Mouse (Mus musculus) liver (tissue): ENCODE data around the gene Nmt1.

ENCODE experiments used
- DNase-seq: peaks from one replicate; pipeline ENCODE4 v3.0.0-alpha.2; 2020; ENCODE audit warnings: mixed read lengths

Nmt1 gene

GRCm38 (mm10) chr11:103049611-103050010, 21.6 kb downstream of the Nmt1 start:
- DNase-seq: no peak

GRCm38 (mm10) chr11:103050153-103050552, 22.2 kb downstream of the Nmt1 start:
- DNase-seq: no peak

DNA sequence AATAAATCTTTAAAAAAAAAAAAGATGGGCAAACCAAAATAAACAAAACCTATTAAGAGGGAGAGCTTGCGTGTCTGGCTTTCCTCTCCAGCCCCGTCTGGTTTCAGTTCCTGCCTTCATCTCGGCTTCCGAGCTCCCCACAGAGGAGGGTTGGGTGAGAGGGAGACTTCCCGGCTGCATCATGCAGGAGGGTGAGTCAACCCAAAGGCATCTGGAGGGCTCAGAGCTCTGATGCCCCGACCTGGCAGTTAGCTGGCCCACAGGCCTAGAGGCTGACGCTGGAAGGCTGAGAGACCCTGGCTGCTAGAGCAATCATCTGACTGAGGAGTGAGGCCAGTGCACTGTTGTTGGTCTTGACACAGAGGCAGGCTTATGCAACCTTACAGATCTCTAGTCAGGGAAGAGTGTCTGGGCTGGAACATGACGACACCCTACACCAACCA, 23.3 kb downstream of the Nmt1 start:
- no peak for DNase-seq

GRCm38 (mm10) chr11:103052078-103052477, 24.1 kb downstream of the Nmt1 start:
- no peak for DNase-seq

DNA sequence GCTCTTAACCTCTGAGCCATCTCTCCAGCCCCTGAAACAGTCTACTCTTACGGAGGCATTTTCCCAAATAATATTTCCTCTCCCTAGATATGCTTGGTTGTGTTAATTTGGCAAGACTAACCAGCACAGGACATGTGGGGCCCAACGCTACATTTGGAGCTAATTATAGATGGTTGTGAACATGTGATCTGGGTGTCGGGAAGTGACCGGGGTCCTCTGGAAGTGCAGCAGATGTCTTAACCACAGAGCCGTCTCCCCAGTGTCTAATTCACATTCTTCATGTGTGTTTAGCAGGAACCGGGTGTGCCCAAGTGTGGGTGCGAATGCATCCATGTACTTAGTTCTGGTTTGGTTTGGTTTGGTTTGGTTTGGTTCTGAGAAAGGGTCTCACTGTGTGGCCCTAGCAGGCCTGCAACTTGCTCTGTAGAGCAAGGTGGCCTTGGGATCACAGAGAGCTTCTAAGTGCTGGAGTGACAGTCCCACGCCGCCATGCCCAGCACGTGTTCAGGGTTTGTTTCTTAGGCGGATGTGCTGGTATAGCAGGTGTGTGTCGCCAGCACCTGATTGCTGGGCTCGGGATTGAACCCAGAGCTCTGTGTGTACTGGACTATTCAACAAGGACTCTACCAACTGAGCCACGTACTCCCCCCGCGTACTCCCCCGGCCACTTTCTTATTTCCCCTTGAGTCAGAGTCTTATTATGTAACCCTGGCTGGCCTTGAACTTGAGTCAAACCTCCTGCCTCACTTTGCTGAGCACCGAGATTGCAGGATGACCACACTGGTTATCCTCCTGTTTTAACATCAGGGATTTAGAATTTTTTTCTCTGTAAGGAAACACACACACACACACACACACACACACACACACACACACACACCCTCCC, 25.4 kb downstream of the Nmt1 start:
- DNase-seq: no peak

- peak; percentile 71 for DNase-seq
Observed at GRCm38 (mm10) chr11:103054798-103055197, 26.8 kb downstream of the Nmt1 start.

- DNase-seq: no peak
Observed at GRCm38 (mm10) chr11:103056636-103057035, 28.6 kb downstream of the Nmt1 start.

DNA sequence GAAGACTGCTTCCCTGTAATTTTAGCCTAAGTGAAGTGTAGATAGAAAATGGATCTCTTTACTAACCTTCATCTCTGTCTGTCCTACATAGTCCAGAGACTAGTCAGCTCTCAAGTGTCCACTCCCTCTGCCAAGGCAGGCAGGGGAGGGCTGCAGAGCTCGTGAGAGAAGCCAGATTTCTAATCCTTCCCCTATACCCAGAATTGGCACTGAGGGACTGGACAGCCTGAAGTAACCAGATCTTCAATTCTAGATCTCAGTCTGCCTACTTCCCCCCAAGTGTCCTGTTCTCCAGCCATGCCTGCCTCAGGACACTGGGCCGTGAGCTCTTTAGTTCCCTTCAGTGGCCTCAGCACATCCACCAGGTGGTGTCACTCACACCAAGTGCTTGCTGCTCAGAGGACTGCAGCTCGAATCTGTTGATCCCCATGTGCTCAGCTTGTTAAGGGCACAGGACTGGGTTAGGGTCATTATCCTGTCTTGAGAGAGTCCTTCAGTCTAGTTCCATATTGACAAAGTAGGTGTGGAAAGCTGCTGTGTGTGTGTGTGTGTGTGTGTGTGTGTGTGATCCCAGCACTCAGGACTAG, 30.6 kb downstream of the Nmt1 start:
- DNase-seq: no peak

DNA sequence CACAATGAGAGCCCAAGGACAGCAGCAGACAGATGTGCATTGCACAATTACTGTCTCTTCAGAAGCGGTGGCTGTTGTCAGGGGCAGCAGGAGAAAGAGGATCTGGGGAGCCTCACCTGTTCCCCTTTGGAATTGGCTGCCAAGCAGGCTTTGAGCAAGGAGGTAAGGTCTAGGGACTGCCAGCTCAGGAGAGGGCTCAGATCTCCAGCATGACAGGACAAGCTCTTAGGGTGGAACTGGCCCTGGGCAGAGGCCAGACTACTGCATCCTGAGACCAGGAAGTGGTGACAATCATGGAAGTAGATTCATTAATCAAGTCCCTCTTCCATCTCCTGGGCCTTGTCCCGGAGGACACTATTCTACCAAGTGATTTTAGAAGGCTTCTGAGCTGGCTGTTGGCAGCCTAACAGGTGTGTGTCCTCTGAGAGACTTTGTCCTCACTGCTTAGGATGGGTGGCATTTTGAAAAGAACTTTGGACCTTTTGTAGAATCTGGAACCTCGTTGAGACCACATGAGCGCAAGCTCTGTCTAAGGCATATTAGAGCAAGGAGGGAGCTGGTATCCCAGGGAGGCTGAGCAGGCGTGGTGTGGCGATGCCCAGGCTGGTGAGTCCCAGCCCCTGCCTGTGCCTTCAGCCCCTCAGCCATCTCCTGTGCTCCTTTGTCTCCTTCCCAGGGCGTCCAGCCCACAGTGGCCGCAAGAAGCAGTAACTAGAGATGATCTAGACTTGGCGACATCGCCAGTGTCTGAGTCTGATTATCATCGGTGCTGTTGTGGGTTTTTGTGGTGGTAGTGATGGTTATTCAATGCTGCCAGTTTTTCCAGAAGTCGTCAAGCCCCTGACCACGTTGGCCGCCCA, 38.4 kb downstream of the Nmt1 start:
- no peak for DNase-seq

GRCm38 (mm10) chr11:103067051-103067361, 39.0 kb downstream of the Nmt1 start:
- no peak for DNase-seq

DNA sequence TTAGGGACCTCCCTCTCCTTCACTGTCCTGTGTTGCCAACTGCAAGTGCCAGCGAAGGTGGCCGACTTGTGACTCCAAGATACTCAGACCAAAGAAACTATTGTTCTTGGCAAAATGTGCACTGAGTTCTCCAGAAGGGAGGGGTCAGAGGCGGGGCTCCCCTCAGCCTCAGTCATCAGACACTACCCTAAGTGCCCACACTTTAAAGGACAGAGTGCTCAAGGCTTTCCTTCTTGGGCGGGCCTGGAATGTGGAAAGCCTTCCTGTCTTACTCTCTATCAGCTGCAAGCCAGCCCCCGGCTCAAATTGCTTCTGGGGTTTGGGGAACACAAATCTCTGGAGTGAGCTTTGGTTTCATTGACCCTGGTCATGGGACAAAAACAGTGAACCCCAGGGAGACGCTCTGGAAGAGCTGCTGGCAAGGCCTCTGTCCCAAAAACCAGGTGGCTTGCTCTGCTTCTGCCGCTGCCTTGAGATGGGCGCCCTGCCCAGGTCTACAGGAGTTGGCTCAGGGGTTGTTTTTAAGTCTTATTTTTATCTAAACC, 39.5 kb downstream of the Nmt1 start:
- DNase-seq: no peak

DNA sequence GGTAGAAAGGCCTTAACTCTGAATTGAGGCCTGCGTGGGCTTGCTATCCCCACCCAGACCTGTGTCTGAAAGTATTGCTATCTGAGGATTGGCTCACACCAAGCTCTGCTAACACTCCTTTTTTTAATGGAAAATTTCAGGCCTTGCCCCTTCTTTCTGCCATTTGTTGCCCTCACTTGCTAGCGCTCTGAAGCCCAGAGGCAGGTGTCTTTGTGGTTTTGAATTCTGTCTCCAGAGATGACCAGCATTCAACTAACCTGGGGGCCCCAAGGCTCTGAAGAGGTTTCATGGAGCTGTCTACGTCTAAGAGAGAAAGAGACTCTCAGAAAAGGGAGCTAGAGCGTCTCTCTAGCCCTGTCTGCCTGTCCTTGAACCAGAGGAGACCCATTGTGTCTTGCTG, 40.3 kb downstream of the Nmt1 start:
- no peak for DNase-seq

GRCm38 (mm10) chr11:103068884-103069283, 40.9 kb downstream of the Nmt1 start:
- DNase-seq: no peak

DNA sequence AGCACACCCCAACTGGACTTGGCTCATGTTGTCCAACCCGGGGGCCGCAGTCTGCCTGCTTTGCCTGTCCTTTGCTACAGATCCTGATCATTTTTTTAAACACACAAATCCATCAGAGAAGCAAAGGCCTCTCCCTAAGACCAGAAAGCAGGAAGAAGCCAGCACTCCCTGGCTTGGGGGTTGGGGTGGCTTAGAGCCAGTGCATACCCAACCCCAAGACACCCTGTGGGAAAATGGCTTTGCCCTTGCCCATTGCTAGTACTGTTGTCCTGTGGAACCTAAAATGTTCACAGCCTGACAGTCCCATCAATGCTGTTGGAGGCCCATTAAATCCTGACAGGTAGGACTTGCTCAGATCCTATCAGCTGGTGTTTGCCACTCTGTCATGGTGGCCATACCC, 41.7 kb downstream of the Nmt1 start:
- no peak for DNase-seq

GRCm38 (mm10) chr11:103070322-103070880, 42.4 kb downstream of the Nmt1 start:
- DNase-seq: no peak

DNA sequence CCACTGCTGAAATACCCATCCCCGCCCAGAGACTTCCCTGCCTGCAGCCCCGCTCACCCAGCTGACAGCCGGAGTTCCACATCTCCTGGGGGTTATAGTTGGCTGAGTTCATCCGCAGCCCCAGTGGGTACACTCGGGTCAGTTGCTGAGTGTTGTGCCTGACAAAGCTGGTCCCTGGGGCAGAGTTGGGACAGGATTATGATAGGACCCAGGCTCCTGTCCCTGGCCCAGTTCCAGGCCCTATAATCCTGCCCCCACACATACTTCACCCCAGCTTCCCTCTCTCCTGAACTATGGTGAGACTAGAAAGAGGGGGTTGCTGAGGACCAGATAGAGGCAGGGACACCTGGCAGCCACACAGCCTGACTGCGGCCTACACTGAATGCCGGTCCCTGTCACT, 45.7 kb downstream of the Nmt1 start:
- no peak for DNase-seq

DNA sequence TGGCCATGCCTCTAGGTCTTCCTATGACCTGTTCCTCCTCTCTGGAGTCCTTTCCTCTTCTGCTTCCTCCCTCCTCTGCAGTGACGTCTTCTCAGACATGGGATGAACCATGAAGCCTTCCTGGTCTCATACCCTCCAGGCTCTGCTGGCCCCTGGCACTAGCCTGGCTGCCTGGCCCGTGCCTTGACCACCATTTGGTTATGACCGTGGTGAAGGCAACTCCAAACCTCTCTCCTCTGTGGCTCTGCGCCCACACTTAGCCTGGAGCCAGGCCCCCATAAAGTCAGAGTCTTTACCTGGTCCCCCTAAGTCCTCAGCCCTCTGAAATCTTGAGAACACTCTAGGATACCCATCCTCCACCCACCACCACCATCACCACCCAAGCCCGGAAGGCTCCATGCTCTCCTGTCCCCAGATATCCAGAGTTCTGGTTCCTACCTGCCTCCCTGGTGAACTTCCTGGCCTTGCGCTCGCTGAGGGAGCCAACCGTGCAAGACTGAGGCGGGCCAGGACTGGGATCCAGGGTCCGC, 46.2 kb downstream of the Nmt1 start:
- DNase-seq: no peak

DNA sequence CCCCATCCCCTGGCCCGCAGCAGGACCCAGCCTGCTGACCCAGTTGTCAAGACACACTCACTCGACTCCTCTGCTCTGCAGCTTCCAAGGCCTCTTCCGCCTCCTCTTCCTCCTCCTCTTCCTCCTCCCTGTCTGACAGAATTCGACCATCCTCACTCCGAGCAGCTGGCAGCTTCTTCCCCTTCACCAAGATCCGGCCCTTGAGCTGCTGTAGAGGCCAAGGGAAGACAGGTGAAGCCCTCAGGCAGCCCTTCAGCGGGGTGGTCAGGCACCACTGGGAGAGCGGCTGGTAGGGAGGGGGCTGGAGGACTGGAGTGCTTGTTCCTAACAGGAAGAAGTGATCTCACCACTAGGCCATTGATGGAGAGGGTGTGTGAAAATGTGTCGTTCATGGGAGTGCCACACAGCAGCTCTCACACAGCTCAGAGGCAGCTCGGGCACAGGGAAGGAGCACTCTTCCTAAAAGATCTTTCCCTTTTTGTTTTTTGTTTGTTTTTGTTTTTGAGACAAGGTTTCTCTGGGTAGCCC, 46.9 kb downstream of the Nmt1 start:
- no peak for DNase-seq

DNA sequence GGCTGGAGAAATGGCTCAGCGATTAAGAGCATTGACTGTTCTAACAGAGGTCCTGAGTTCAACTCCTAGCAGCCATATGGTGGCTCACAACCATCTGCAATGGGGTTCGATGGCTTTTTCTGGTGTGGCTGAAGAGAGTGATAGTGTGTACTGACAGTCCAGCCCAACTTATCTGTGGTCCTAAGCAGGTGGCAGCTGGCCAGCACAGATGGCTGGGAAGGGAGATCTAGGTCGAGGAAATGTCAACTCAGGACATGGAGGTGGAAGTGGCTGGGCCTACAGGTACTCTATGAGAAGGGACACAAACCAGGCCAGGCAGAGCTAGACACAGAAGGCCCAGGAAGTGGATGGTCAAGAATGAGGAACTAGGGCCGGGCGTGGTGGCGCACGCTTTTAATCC, 48.0 kb downstream of the Nmt1 start:
- no peak for DNase-seq

GRCm38 (mm10) chr11:103076581-103076980, 48.6 kb downstream of the Nmt1 start:
- DNase-seq: no peak

DNA sequence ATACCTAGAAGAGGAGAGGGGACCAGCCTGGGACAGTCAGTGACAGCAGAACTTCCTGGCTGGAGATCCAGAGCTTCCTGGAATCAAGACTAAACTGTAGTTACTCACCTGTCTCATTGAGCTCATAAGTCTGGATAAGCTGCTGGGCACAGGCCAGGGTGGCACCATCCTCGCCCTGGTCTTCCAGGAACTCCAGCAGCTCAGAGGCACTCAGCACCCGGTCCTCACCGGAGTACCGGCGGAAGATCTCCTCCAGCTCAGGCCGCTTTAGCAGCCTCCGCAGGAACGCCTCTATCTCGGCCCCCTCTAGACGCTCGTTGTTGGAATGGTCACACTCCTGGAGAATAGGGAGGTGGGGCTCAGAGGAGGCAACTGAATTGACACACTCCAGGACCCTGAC, 50.1 kb downstream of the Nmt1 start:
- DNase-seq: no peak

DNA sequence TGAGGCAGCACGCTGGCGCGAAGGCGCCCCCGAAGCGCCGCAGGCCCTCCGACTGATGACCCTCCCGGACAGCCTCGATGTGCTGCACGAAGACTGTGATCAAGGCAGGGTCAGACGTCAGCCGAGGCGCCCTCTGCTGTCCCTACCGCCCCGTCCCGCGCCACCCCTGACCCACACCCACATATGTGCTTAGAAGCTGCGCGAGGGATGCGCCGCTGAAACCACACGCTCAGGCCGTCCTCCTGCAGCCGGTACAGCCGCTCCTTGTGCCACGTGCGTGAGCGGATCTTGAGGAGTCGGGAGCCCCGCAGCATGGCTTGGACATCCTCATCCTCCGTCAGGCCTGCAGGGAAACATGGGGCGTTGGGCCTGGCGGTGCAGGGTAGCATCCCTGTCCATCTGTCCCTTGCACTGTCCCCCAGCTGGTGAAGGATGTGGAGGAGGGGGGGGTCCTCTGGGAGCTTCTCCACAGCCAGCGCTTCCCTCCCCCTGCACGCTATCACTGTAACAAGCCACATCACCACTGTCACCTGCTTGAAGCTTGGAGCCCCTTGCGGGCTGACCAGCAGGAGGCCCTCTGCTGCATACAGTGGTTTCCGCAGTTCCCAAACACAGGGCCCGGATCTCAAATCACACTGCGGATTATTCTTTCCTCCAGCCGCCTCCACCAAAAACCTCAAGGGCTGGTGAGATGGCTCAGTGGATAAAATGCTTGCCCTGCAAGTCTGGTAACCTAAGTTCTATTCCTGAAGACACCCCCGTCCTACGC, 52.5 kb downstream of the Nmt1 start:
- DNase-seq: no peak
